Mouse (Mus musculus): Measurements from ENCODE around the gene Cldn34d. TPM values are rescaled to one million over a fixed set of nuclear protein-coding genes. Genes with fewer than 3 reads are reported as not detected.

The Cldn34d gene
- polyA plus RNA-seq (2017; shearing (Covaris generic)), result not detected

GRCm38 (mm10) chrX:76602824-76603223 is at the start of gene Cldn34d:
Gene Cldn34d, minus strand, starts transcription at chrX:76602924.
- no peak for ATAC-seq

- ATAC-seq, result peak; percentile 98
Observed at GRCm38 (mm10) chrX:76598459-76599206, 4.1 kb downstream of the Cldn34d start.

Other genes with a start within 250 kb of the Cldn34d start
- gene Cldn34b4, start 209.6 kb downstream of the Cldn34d start, polyA plus RNA-seq (2017; shearing (Covaris generic)), result not detected